Mouse (Mus musculus) kidney, adult 10 weeks (tissue): ENCODE measurements around the gene Scgb2b11. TPM values are rescaled to one million over a fixed set of nuclear protein-coding genes. Genes with fewer than 3 reads are reported as not detected.

ENCODE experiments used
- polyA plus RNA-seq: library from polyadenylated mRNA; stranded (reverse); fragments of 350-450 nt; fragmentation: Illumina TruSeq; extraction: RNeasy Lipid Tissue Mini Kit (QIAGEN cat#74804); gene quantifications from one replicate; pipeline ENCODE4 v1.2.3, GENCODE M21; 2014; ENCODE audit warnings: low read depth, low replicate concordance

Gene Scgb2b11
- not detected for polyA plus RNA-seq

GRCm38 (mm10) chr7:32211045-32211444 lies at the start of gene Scgb2b11:
TSS of gene Scgb2b11 (minus strand) at chr7:32211145.

GRCm38 (mm10) chr7:32222540-32222939 lies 11.6 kb upstream of the Scgb2b11 start, which contains the start of gene Scgb1b11:
TSS of gene Scgb1b11 (plus strand) at chr7:32222840.

Other genes with a start within 250 kb of the Scgb2b11 start
- gene Scgb1b10, start 110.3 kb downstream of the Scgb2b11 start, polyA plus RNA-seq, result not detected
- gene Scgb1b11, start 11.7 kb upstream of the Scgb2b11 start, polyA plus RNA-seq, result not detected
- gene Scgb2b12, start 116.1 kb upstream of the Scgb2b11 start, polyA plus RNA-seq, result not detected
- not detected for gene Scgb1b12, start 123.0 kb upstream of the Scgb2b11 start, polyA plus RNA-seq
- not detected for gene Scgb1b29, start 230.4 kb upstream of the Scgb2b11 start, polyA plus RNA-seq